In genomic region chr1:105746858-105747596, GRCm38 (mm10) we compare ENCODE assay signal across 15 mouse cellular contexts. TPM values are rescaled to one million over a fixed set of nuclear protein-coding genes. Genes with fewer than 3 reads are reported as not detected.
"Had no signal": no experiment of that assay in that cellular context is flagged by ENCODE, and none has a peak within 500 bp of the region (broad histone marks: within the 10 kb centered on the region; RNA-seq: fewer than 3 reads in every experiment).

No protein-coding gene starts in this region.

- H3K9ac ChIP-seq: limb, embryonic 12.5 days; liver, embryonic 15.5 days; midbrain, embryonic 12.5 days had no signal

- H3K4me1 ChIP-seq: limb, embryonic 12.5 days; liver, embryonic 15.5 days; midbrain, embryonic 12.5 days had no signal

- DNase-seq: kidney, postnatal 4 days; liver; lung, adult 2 months; lung, postnatal 36 days; right cerebral cortex, adult 18-20 months; right cerebral cortex, postnatal 25 days; thymus, postnatal 36 days had no signal

- H3K9me3 ChIP-seq: limb, embryonic 12.5 days; liver, embryonic 15.5 days; midbrain, embryonic 12.5 days had no signal

- H3K27ac ChIP-seq: layer of hippocampus, adult 2 months; limb, embryonic 12.5 days; liver, embryonic 15.5 days; midbrain, embryonic 12.5 days had no signal

- H3K27me3 ChIP-seq: limb, embryonic 12.5 days; liver, embryonic 15.5 days; midbrain, embryonic 12.5 days had no signal

- ATAC-seq: intestine, embryonic 16.5 days; lung, postnatal 0 days; midbrain, embryonic 16.5 days had no signal

- H3K4me3 ChIP-seq: layer of hippocampus, adult 2 months; limb, embryonic 12.5 days; liver, embryonic 15.5 days; midbrain, embryonic 12.5 days had no signal

- H3K4me2 ChIP-seq: limb, embryonic 12.5 days; liver, embryonic 15.5 days; midbrain, embryonic 12.5 days had no signal

RNA-seq across cellular contexts. Expression of gene Tnfrsf11a, which starts 33.5 kb away (rescaled TPM):
- total RNA-seq: megakaryocyte-erythroid progenitor cell, adult 5-6 weeks had no signal
